Comparison of ENCODE assay signal across 7 mouse cellular contexts in genomic region chrX:57921294-57921693, GRCm38 (mm10).
DNase-seq lines count a peak whose midpoint lies in the region; ATAC-seq lines count a peak whose summit lies in the region.

No protein-coding gene starts in this region.

- WGBS in forebrain, embryonic 12.5 days, result 20% methylated on average over 16 of the region's 16 CpGs
- 18% methylated on average over 16 of the region's 16 CpGs for WGBS in hindbrain, embryonic 15.5 days
- 24% methylated on average over 16 of the region's 16 CpGs for WGBS in neural tube, embryonic 15.5 days

- no peak overlapping the region for H3K27ac ChIP-seq in forebrain, embryonic 12.5 days
- H3K27ac ChIP-seq in hindbrain, embryonic 15.5 days (replicated peaks), result no peak overlapping the region
- no peak overlapping the region for H3K27ac ChIP-seq in neural tube, embryonic 15.5 days (replicated peaks)

- H3K27me3 ChIP-seq in forebrain, embryonic 12.5 days, result peaks cover 22% of the 10 kb centered on the region
- peaks cover 13% of the 10 kb centered on the region for H3K27me3 ChIP-seq in hindbrain, embryonic 15.5 days
- H3K27me3 ChIP-seq in neural tube, embryonic 15.5 days (replicated peaks), result peaks cover 12% of the 10 kb centered on the region; the same call in 1 of the 2 replicates

- H3K4me1 ChIP-seq in forebrain, embryonic 12.5 days, result peaks cover 3% of the 10 kb centered on the region; the same call in 1 of the 2 replicates
- H3K4me1 ChIP-seq in hindbrain, embryonic 15.5 days (replicated peaks), result no peaks in the 10 kb centered on the region
- H3K4me1 ChIP-seq in neural tube, embryonic 15.5 days, result 0 out of 2 replicates have a peak, but pooled peaks cover 2% of the 10 kb centered on the region

- peak overlapping the region; percentile 43 for H3K4me2 ChIP-seq in forebrain, embryonic 12.5 days
- peak overlapping the region; percentile 38 for H3K4me2 ChIP-seq in hindbrain, embryonic 15.5 days
- peak overlapping the region; percentile 32; the same call in 1 of the 2 replicates for H3K4me2 ChIP-seq in neural tube, embryonic 15.5 days

- H3K9me3 ChIP-seq in forebrain, embryonic 12.5 days, result no peaks in the 10 kb centered on the region
- H3K9me3 ChIP-seq in hindbrain, embryonic 15.5 days, result no peaks in the 10 kb centered on the region
- H3K9me3 ChIP-seq in neural tube, embryonic 15.5 days (replicated peaks), result no peaks in the 10 kb centered on the region

- H3K9ac ChIP-seq in forebrain, embryonic 12.5 days, result no peak overlapping the region
- no peak overlapping the region for H3K9ac ChIP-seq in hindbrain, embryonic 15.5 days
- no peak overlapping the region for H3K9ac ChIP-seq in neural tube, embryonic 15.5 days (replicated peaks)

- ATAC-seq in forebrain, embryonic 12.5 days (ENCODE audit: low FRiP score), result peak; percentile 27; the same call in 1 of the 2 replicates
- ATAC-seq in hindbrain, embryonic 15.5 days (ENCODE audit: low FRiP score, low read depth), result no peak
- no peak for ATAC-seq in neural tube, embryonic 15.5 days (ENCODE audit: low FRiP score)

- no peaks in the 10 kb centered on the region for H3K36me3 ChIP-seq in forebrain, embryonic 12.5 days (replicated peaks)
- H3K36me3 ChIP-seq in hindbrain, embryonic 15.5 days, result no peaks in the 10 kb centered on the region
- no peaks in the 10 kb centered on the region for H3K36me3 ChIP-seq in neural tube, embryonic 15.5 days

- peak; percentile 31 to 44 for DNase-seq in kidney, postnatal 4 days
- DNase-seq in kidney, adult 9 months, result no peak
- DNase-seq in right cerebral cortex, postnatal 36 days (ENCODE audit: low spot score in 2 of 2), result no peak
- DNase-seq in thymus, postnatal 0 days (ENCODE audit: low spot score), result no peak

- H3K4me3 ChIP-seq in forebrain, embryonic 12.5 days (replicated peaks), result peak overlapping the region; percentile 21
- H3K4me3 ChIP-seq in hindbrain, embryonic 15.5 days, result no peak overlapping the region
- H3K4me3 ChIP-seq in neural tube, embryonic 15.5 days (replicated peaks), result no peak overlapping the region

Comparison
In these comparisons a context has a peak if more than half of its experiments do, and no peak if none do; other contexts are left out.
1. DNase-seq: peak in kidney, postnatal 4 days (2 of 2); none in kidney, adult 9 months (single experiment), right cerebral cortex, postnatal 36 days (0 of 2) and thymus, postnatal 0 days (single experiment).
2. Peak in every context shown above with its lines, with median percentiles within 50 percentile points of each other: H3K4me2 ChIP-seq.